Mouse (Mus musculus) heart, embryonic 15.5 days (tissue): ENCODE results near the gene Gbgt1. TPM values are rescaled to one million over a fixed set of nuclear protein-coding genes. Genes with fewer than 3 reads are reported as not detected.

ENCODE experiments used
- polyA plus RNA-seq: library from polyadenylated mRNA; unstranded; fragments of >200 nt; fragmentation: Nextera tagmentation; extraction: Ambion mirVana; gene quantifications from 2 replicates; pipeline ENCODE4 v1.2.1, GENCODE M21; 2015

Gene Gbgt1
- polyA plus RNA-seq, 1 experiment from 2014 or later, result 0.67 TPM

Other genes starting within 250 kb of the Gbgt1 start
- gene Ppp1r26, start 50.1 kb upstream of the Gbgt1 start, polyA plus RNA-seq, result 3.1 TPM in 2 replicates
- gene 1700007K13Rik, start 30.6 kb upstream of the Gbgt1 start, polyA plus RNA-seq, result 0.26 and 0.41 TPM in 2 replicates
- 45.2 and 50.6 TPM in 2 replicates for gene Mrps2, start 28.8 kb upstream of the Gbgt1 start, polyA plus RNA-seq
- gene Gm10134, start 9.2 kb downstream of the Gbgt1 start, polyA plus RNA-seq, result 1.3 and 1.5 TPM in 2 replicates
- 17.5 and 24.6 TPM in 2 replicates for gene Ralgds, start 16.2 kb downstream of the Gbgt1 start, polyA plus RNA-seq
- 0.25 TPM in 1 of 2 replicates, not detected in the other for gene Cel, start 66.5 kb downstream of the Gbgt1 start, polyA plus RNA-seq
- gene Gtf3c5, start 86.9 kb downstream of the Gbgt1 start, polyA plus RNA-seq, result 24.0 and 27.8 TPM in 2 replicates
- 0.25 and 1.5 TPM in 2 replicates for gene Gfi1b, start 125.1 kb downstream of the Gbgt1 start, polyA plus RNA-seq
- gene Tsc1, start 144.3 kb downstream of the Gbgt1 start, polyA plus RNA-seq, result 11.1 and 18.0 TPM in 2 replicates
- 1.0 and 1.7 TPM in 2 replicates for gene Spaca9, start 202.8 kb downstream of the Gbgt1 start, polyA plus RNA-seq
- gene Ak8, start 203.3 kb downstream of the Gbgt1 start, polyA plus RNA-seq, result 0.30 and 0.48 TPM in 2 replicates